Mouse (Mus musculus) G1E (cell line): ENCODE measurements around the gene Gm49380.

Experiments
- CTCF ChIP-seq: IDR thresholded peaks from 2 replicates; pipeline ENCODE4 v1.5.1; 2012; ENCODE audit warnings: low read depth, low read length, inconsistent platforms, mixed read lengths
- GATA1 ChIP-seq: IDR thresholded peaks from 2 replicates; pipeline ENCODE4 v1.6.1; 2012; ENCODE audit warnings: borderline replicate concordance, low read length, inconsistent platforms, mixed read lengths
- GATA2 ChIP-seq: IDR thresholded peaks from 2 replicates; pipeline ENCODE4 v1.6.1; 2012; ENCODE audit warnings: low read depth, low read length, inconsistent platforms, borderline replicate concordance
- POLR2AphosphoS5 ChIP-seq: IDR thresholded peaks from 2 replicates; pipeline ENCODE4 v1.6.1; 2012; ENCODE audit warnings: low read depth, low read length, inconsistent platforms; ENCODE audit not compliant: insufficient replicate concordance
- TAL1 ChIP-seq: conservative IDR thresholded peaks from 2 replicates; pipeline ENCODE4 v1.6.1; 2012; ENCODE audit warnings: low read depth, low read length, inconsistent platforms, mixed read lengths

DNA sequence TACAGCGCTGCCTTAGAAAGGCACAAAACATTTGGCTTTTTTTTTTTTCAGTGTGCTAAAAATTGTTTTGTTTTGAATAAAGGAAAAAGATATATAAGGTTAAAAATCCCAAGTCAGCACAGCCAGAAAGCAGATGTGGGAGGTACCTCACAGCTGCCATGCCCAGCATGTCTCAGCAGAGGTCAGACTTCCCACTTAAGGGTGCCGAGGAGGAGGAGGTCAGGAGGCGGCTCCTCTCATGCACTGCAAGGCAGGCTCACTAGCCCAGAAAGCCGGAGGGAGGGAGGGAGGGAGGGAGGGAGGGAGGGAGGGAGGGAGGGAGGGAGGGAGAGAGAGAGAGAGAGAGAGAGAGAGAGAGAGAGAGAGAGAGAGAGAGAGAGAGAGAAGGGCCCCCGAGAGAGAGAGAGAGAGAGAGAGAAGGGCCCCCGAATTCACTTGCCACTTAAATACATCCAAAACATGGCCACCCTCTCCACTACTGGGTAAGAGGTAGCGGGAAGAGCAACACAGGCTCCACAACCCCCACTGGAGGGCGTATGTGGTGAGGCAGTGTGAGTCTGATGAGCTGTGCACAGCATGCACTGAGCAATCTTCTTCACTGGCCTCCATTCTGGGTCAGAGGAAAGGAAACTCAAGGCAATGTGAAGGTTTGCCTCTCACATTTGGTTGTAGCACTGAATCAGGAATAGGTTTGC, 30.9 kb upstream of the Gm49380 start:
- no peak for TF ChIP-seq CTCF
- no peak for TF ChIP-seq TAL1
- TF ChIP-seq POLR2AphosphoS5 = no peak
- no peak for TF ChIP-seq GATA1
- TF ChIP-seq GATA2 = no peak
